7 mouse cellular contexts compared by ENCODE assay signal in the genomic region with DNA sequence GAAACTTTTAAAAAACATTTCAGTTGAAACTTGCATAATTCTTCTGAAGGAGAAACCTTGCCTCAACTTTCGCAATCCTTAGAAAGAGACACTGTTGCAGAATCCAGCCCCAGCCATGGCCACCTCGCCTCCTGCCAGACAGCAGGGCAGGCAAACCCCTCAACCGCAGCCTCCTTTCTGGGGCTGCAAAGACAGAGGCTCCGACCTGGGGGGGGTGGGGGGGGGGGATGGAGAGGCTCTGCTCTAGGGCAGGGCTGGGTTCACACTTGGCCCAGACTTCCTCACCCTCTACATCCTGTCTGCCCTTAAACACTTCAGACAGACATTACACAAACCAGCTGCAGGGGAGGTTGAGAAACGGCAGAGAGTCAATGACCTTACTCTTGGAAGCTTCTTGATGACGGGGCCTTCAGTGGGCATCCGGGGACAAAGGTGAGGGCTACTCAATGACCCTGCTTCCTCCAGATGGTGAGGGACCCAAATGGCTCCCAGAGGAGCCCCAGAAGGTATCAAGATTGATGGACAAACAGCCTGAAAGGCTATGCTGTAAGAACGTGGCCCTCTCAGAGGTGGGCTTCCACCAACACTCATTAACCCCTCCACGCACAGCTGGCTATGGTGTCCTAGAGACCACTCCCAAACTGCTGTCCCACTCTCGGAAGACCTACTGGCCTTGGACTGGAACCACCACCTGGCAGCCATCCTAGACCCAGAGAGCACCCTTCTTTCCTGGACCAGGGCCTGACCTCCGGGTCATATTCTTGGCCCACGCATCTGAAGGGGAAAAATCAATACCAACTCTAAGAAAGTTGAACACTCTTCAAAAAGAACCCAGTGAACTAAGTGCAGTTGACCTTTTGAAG. TPM values are rescaled to one million over a fixed set of nuclear protein-coding genes. Genes with fewer than 3 reads are reported as not detected.
DNase-seq lines count a peak whose midpoint lies in the region; ATAC-seq lines count a peak whose summit lies in the region.

No protein-coding gene starts in this region.

- H3K9me3 ChIP-seq in heart, embryonic 16.5 days (replicated peaks; ENCODE audit: control insufficient read depth, low read length), result no peaks in the 10 kb centered on the region
- H3K9me3 ChIP-seq in limb, embryonic 11.5 days (ENCODE audit: control insufficient read depth, low read length), result no peaks in the 10 kb centered on the region
- no peaks in the 10 kb centered on the region for H3K9me3 ChIP-seq in midbrain, embryonic 12.5 days

- peak; percentile 79 for DNase-seq in CD4-positive, CD25-positive, alpha-beta regulatory T cell, adult 2 months (ENCODE audit: low read depth, low spot score)
- DNase-seq in limb, embryonic 11.5 days (ENCODE audit: low spot score), result no peak
- peak; percentile 47 for DNase-seq in thymus, postnatal 4 days
- DNase-seq in MN1 (ENCODE audit: low spot score), result no peak

- no peak overlapping the region; the same call in 1 of the 2 replicates for H3K9ac ChIP-seq in heart, embryonic 16.5 days (ENCODE audit: low read length)
- no peak overlapping the region for H3K9ac ChIP-seq in limb, embryonic 11.5 days (ENCODE audit: low read length)
- no peak overlapping the region for H3K9ac ChIP-seq in midbrain, embryonic 12.5 days (replicated peaks)

- H3K36me3 ChIP-seq in heart, embryonic 16.5 days (ENCODE audit: control insufficient read depth, insufficient read depth), result no peaks in the 10 kb centered on the region
- H3K36me3 ChIP-seq in limb, embryonic 11.5 days (ENCODE audit: control insufficient read depth, insufficient read depth, low read length), result no peaks in the 10 kb centered on the region
- H3K36me3 ChIP-seq in midbrain, embryonic 12.5 days, result no peaks in the 10 kb centered on the region

- 40% methylated on average over 12 of the region's 12 CpGs for WGBS in heart, embryonic 16.5 days
- 40% methylated on average over 12 of the region's 12 CpGs for WGBS in limb, embryonic 11.5 days
- 70% methylated on average over 12 of the region's 12 CpGs for WGBS in midbrain, embryonic 12.5 days

- H3K4me2 ChIP-seq in heart, embryonic 16.5 days (ENCODE audit: low read depth, low read length), result peak overlapping the region; percentile 90
- H3K4me2 ChIP-seq in limb, embryonic 11.5 days (ENCODE audit: low read depth, severe bottlenecking), result peak overlapping the region; percentile 31; the same call in 1 of the 2 replicates
- H3K4me2 ChIP-seq in midbrain, embryonic 12.5 days (replicated peaks), result peak overlapping the region; percentile 98

- peaks cover 70% of the 10 kb centered on the region for H3K4me1 ChIP-seq in heart, embryonic 16.5 days (ENCODE audit: control insufficient read depth, insufficient read depth, low read length)
- H3K4me1 ChIP-seq in limb, embryonic 11.5 days (ENCODE audit: control insufficient read depth, insufficient read depth, low read length), result peaks cover 73% of the 10 kb centered on the region
- H3K4me1 ChIP-seq in midbrain, embryonic 12.5 days, result peaks cover 88% of the 10 kb centered on the region

- peak; percentile 74 for ATAC-seq in activated CD4-positive, CD25-positive, alpha-beta regulatory T cell, adult 4 months
- no peak for ATAC-seq in heart, embryonic 16.5 days (replicated peaks; ENCODE audit: extremely low read depth, insufficient read depth, low FRiP score)
- ATAC-seq in limb, embryonic 11.5 days (ENCODE audit: insufficient number of reproducible peaks, low FRiP score, low TSS enrichment, low read depth), result no peak
- ATAC-seq in midbrain, embryonic 12.5 days (ENCODE audit: low FRiP score, low read depth), result no peak

- 0 out of 2 replicates have a peak overlapping the region, but pooled peaks have one; percentile 17 for H3K4me3 ChIP-seq in heart, embryonic 16.5 days (ENCODE audit: low read length)
- H3K4me3 ChIP-seq in limb, embryonic 11.5 days (ENCODE audit: low read depth, low read length), result no peak overlapping the region
- H3K4me3 ChIP-seq in midbrain, embryonic 12.5 days, result no peak overlapping the region

- no peaks in the 10 kb centered on the region for H3K27me3 ChIP-seq in heart, embryonic 16.5 days (ENCODE audit: control insufficient read depth, insufficient read depth, low read length)
- no peaks in the 10 kb centered on the region for H3K27me3 ChIP-seq in limb, embryonic 11.5 days (ENCODE audit: control insufficient read depth, insufficient read depth, low read length)
- no peaks in the 10 kb centered on the region for H3K27me3 ChIP-seq in midbrain, embryonic 12.5 days

- H3K27ac ChIP-seq in heart, embryonic 16.5 days (ENCODE audit: low read length), result peak overlapping the region; percentile 34; the same call in 1 of the 2 replicates
- H3K27ac ChIP-seq in limb, embryonic 11.5 days (replicated peaks; ENCODE audit: low read depth, low read length), result no peak overlapping the region
- H3K27ac ChIP-seq in midbrain, embryonic 12.5 days (replicated peaks), result no peak overlapping the region

RNA-seq across cellular contexts. Expression of a gene that starts 4.9 kb away (rescaled TPM):
- polyA plus RNA-seq in activated CD4-positive, CD25-positive, alpha-beta regulatory T cell, adult 4 months (2017; shearing (Covaris generic)), result 10 to 100 TPM; 24.7 to 25.0 TPM
- polyA plus RNA-seq in heart, embryonic 16.5 days (2015; fragmentation: Nextera tagmentation; extraction: Ambion mirVana), result 12.1 and 12.3 TPM in 2 replicates
- polyA plus RNA-seq in limb, embryonic 11.5 days (2014; fragmentation: Nextera tagmentation; extraction: Ambion mirVana), result 17.7 and 17.8 TPM in 2 replicates
- polyA plus RNA-seq in midbrain, embryonic 12.5 days (2016; fragmentation: Nextera tagmentation; extraction: Ambion mirVana), result 11.2 and 12.2 TPM in 2 replicates

RNA-seq across cellular contexts. Expression of a gene that starts 32.1 kb away (rescaled TPM):
- 10 to 100 TPM; 45.1 to 54.9 TPM for polyA plus RNA-seq in activated CD4-positive, CD25-positive, alpha-beta regulatory T cell, adult 4 months (2017; shearing (Covaris generic))
- polyA plus RNA-seq in heart, embryonic 16.5 days (2015; fragmentation: Nextera tagmentation; extraction: Ambion mirVana), result 68.4 and 73.8 TPM in 2 replicates
- polyA plus RNA-seq in limb, embryonic 11.5 days (2014; fragmentation: Nextera tagmentation; extraction: Ambion mirVana), result 103 and 104 TPM in 2 replicates
- 102 TPM in 2 replicates for polyA plus RNA-seq in midbrain, embryonic 12.5 days (2016; fragmentation: Nextera tagmentation; extraction: Ambion mirVana)

Comparison
In these comparisons a context has a peak if more than half of its experiments do, and no peak if none do; other contexts are left out.
1. DNase-seq: peak in CD4-positive, CD25-positive, alpha-beta regulatory T cell, adult 2 months (single experiment) and thymus, postnatal 4 days (single experiment); none in limb, embryonic 11.5 days (single experiment) and MN1 (single experiment).
2. H3K4me2 ChIP-seq: peak in every context shown above with its lines; median percentile 98 in midbrain, embryonic 12.5 days; 90 in heart, embryonic 16.5 days; 31 in limb, embryonic 11.5 days.